Mouse (Mus musculus) stomach, embryonic 16.5 days (tissue): ENCODE measurements around the gene Mtf1. TPM values are rescaled to one million over a fixed set of nuclear protein-coding genes. Genes with fewer than 3 reads are reported as not detected.
A peak's percentile ranks its signal among the peaks of the same experiment; 100 is the strongest.

Experiments used
- ATAC-seq: fragments of 200-750 bp; cut with Nextera tagmentation; 2 replicates; pipeline ENCODE4 v1.8.0; 2017; ENCODE audit warnings: moderate number of reproducible peaks, moderate TSS enrichment; ENCODE audit not compliant: insufficient read depth, low FRiP score
- H3K27ac ChIP-seq: fragments of 300-500 bp; sonication (generic); 2 replicates; pipeline ENCODE4 v1.5.1; 2014; ENCODE audit warnings: low read length
- H3K27me3 ChIP-seq: fragments of 300-500 bp; sonication (generic); 2 replicates; pipeline ENCODE4 v1.6.1; 2014; ENCODE audit warnings: low read length, control low read depth, mixed read lengths; ENCODE audit not compliant: control insufficient read depth, insufficient read depth
- H3K36me3 ChIP-seq: fragments of 300-500 bp; sonication (generic); 2 replicates; pipeline ENCODE4 v1.6.1; 2014; ENCODE audit warnings: low read length; ENCODE audit not compliant: control insufficient read depth, insufficient read depth
- H3K4me1 ChIP-seq: fragments of 300-500 bp; sonication (generic); 2 replicates; pipeline ENCODE4 v1.6.1; 2014; ENCODE audit warnings: low read length, control low read depth, mixed read lengths; ENCODE audit not compliant: control insufficient read depth, insufficient read depth
- H3K4me2 ChIP-seq: fragments of 300-500 bp; sonication (generic); 2 replicates; pipeline ENCODE4 v1.6.1; 2014; ENCODE audit warnings: low read depth, low read length, mixed read lengths
- H3K4me3 ChIP-seq: fragments of 300-500 bp; sonication (generic); replicated peaks from 2 replicates; pipeline ENCODE4 v1.5.1; 2014; ENCODE audit warnings: mild to moderate bottlenecking, low read length
- H3K9ac ChIP-seq: fragments of 300-500 bp; sonication (generic); 2 replicates; pipeline ENCODE4 v1.6.1; 2014; ENCODE audit warnings: low read length
- H3K9me3 ChIP-seq: fragments of 300-500 bp; sonication (generic); replicated peaks from 2 replicates; pipeline ENCODE4 v1.6.1; 2016; ENCODE audit warnings: low read length, control low read depth; ENCODE audit not compliant: control insufficient read depth
- WGBS: fragments of 180-500 bp; shearing (Covaris S2); extraction: QIAGEN DNeasy Blood & Tissue Kit; methylation state at CpG from one replicate; pipeline ENCODE4 v1.1.7; 2014; 5-methylcytosine and 5-hydroxymethylcytosine counted together
- polyA plus RNA-seq: library from polyadenylated mRNA; unstranded; fragments of >200 nt; fragmentation: Nextera tagmentation; extraction: Ambion mirVana; gene quantifications from 2 replicates; pipeline ENCODE4 v1.2.1, GENCODE M21; 2015

Mtf1 gene
- polyA plus RNA-seq, 1 experiment from 2014 or later, result 14.5 TPM

GRCm38 (mm10) chr4:124893769-124894168, 91.9 kb downstream of the Mtf1 start:
- Histone ChIP-seq H3K9ac (no peak overlapping the region), H3K9me3 (no peaks in the 10 kb centered on the region), H3K36me3 (no peaks in the 10 kb centered on the region), H3K27me3 (peaks cover 54% of the 10 kb centered on the region), H3K4me1 (no peaks in the 10 kb centered on the region), H3K4me3 (no peak overlapping the region), H3K4me2 (no peak overlapping the region), H3K27ac (no peak overlapping the region)
- WGBS, result 29% methylated on average over 6 of the region's 6 CpGs
- no peak for ATAC-seq

GRCm38 (mm10) chr4:124894508-124895428, 92.9 kb downstream of the Mtf1 start:
- Histone ChIP-seq H3K27ac (no peak overlapping the region), H3K4me1 (no peaks in the 10 kb centered on the region), H3K4me3 (peak overlapping the region; percentile 42), H3K4me2 (peak overlapping the region; percentile 64), H3K36me3 (no peaks in the 10 kb centered on the region), H3K9ac (peak overlapping the region; percentile 39), H3K27me3 (peaks cover 54% of the 10 kb centered on the region), H3K9me3 (no peaks in the 10 kb centered on the region)
- WGBS, result 2% methylated on average over 83 of the region's 83 CpGs
- ATAC-seq, result peak; percentile 53; the same call in 1 of the 2 replicates

GRCm38 (mm10) chr4:124898428-124898827, 96.5 kb downstream of the Mtf1 start:
- Histone ChIP-seq H3K9me3 (no peaks in the 10 kb centered on the region), H3K4me2 (no peak overlapping the region), H3K4me3 (no peak overlapping the region), H3K9ac (no peak overlapping the region), H3K27me3 (peaks cover 36% of the 10 kb centered on the region), H3K27ac (no peak overlapping the region), H3K4me1 (no peaks in the 10 kb centered on the region), H3K36me3 (no peaks in the 10 kb centered on the region)
- WGBS, result 60% methylated on average over 10 of the region's 10 CpGs
- ATAC-seq, result no peak

Other genes with a start within 250 kb of the Mtf1 start
- gene 3100002H09Rik, start 191.3 kb upstream of the Mtf1 start, polyA plus RNA-seq, result not detected in 2 replicates
- 0.13 and 0.14 TPM in 2 replicates for gene Pou3f1, start 145.3 kb upstream of the Mtf1 start, polyA plus RNA-seq
- 85.7 and 88.8 TPM in 2 replicates for gene Utp11, start 108.5 kb upstream of the Mtf1 start, polyA plus RNA-seq
- 10.1 and 10.8 TPM in 2 replicates for gene Fhl3, start 101.4 kb upstream of the Mtf1 start, polyA plus RNA-seq
- 114 and 118 TPM in 2 replicates for gene Sf3a3, start 87.3 kb upstream of the Mtf1 start, polyA plus RNA-seq
- gene Inpp5b, start 60.3 kb upstream of the Mtf1 start, polyA plus RNA-seq, result 33.0 and 35.8 TPM in 2 replicates
- 20.0 and 22.3 TPM in 2 replicates for gene Yrdc, start 48.6 kb downstream of the Mtf1 start, polyA plus RNA-seq
- 40.9 and 47.4 TPM in 2 replicates for gene 1110065P20Rik, start 49.1 kb downstream of the Mtf1 start, polyA plus RNA-seq
- 0.41 and 0.59 TPM in 2 replicates for gene Maneal, start 60.1 kb downstream of the Mtf1 start, polyA plus RNA-seq
- 0.09 and 0.14 TPM in 2 replicates for gene Epha10, start 78.8 kb downstream of the Mtf1 start, polyA plus RNA-seq
- gene 9930104L06Rik, start 134.9 kb downstream of the Mtf1 start, polyA plus RNA-seq, result 10.9 and 11.8 TPM in 2 replicates
- gene Cdca8, start 137.2 kb downstream of the Mtf1 start, polyA plus RNA-seq, result 111 and 114 TPM in 2 replicates
- gene Rspo1, start 184.3 kb downstream of the Mtf1 start, polyA plus RNA-seq, result 7.5 and 10.3 TPM in 2 replicates
- gene Gnl2, start 214.5 kb downstream of the Mtf1 start, polyA plus RNA-seq, result 76.7 and 80.0 TPM in 2 replicates